Mouse (Mus musculus) cerebellum, adult 2 months (tissue): ENCODE data around the gene Hils1.

ENCODE experiments used
- CTCF ChIP-seq: fragments of 200-500 bp; IDR thresholded peaks from 2 replicates; pipeline ENCODE4 v1.5.1; 2011; ENCODE audit warnings: low read depth, mild to moderate bottlenecking, control low read depth, low read length, moderate library complexity, borderline replicate concordance; ENCODE audit not compliant: insufficient read depth
- POLR2A ChIP-seq: fragments of 200-500 bp; IDR thresholded peaks from 2 replicates; pipeline ENCODE4 v1.6.1; 2011; ENCODE audit warnings: low read length, control low read depth, borderline replicate concordance; ENCODE audit not compliant: insufficient read depth

- no peak for TF ChIP-seq CTCF
- TF ChIP-seq POLR2A: no peak
Measured at GRCm38 (mm10) chr11:94955103-94955502, 12.3 kb upstream of the Hils1 start.
